Mouse (Mus musculus) monocyte, adult 5-6 weeks (primary cell): ENCODE results near the gene Mblac2. TPM values are rescaled to one million over a fixed set of nuclear protein-coding genes. Genes with fewer than 3 reads are reported as not detected.

Source experiments
- ATAC-seq: fragments of 153-309, 156-312 bp; replicated peaks from 2 replicates; pipeline ENCODE4 v1.8.0; 2017; ENCODE audit warnings: mild to moderate bottlenecking; ENCODE audit not compliant: low TSS enrichment, insufficient number of reproducible peaks, severe bottlenecking, poor library complexity, low FRiP score
- total RNA-seq: library from RNA; stranded (forward); fragments of 200-1000, 200-491, 200-594 nt; gene quantifications from 3 replicates; pipeline ENCODE4 v1.2.3, GENCODE M21; 2017

Gene Mblac2
- 1.6 to 4.1 TPM (median 2.7 TPM) in 3 replicates for total RNA-seq

DNA sequence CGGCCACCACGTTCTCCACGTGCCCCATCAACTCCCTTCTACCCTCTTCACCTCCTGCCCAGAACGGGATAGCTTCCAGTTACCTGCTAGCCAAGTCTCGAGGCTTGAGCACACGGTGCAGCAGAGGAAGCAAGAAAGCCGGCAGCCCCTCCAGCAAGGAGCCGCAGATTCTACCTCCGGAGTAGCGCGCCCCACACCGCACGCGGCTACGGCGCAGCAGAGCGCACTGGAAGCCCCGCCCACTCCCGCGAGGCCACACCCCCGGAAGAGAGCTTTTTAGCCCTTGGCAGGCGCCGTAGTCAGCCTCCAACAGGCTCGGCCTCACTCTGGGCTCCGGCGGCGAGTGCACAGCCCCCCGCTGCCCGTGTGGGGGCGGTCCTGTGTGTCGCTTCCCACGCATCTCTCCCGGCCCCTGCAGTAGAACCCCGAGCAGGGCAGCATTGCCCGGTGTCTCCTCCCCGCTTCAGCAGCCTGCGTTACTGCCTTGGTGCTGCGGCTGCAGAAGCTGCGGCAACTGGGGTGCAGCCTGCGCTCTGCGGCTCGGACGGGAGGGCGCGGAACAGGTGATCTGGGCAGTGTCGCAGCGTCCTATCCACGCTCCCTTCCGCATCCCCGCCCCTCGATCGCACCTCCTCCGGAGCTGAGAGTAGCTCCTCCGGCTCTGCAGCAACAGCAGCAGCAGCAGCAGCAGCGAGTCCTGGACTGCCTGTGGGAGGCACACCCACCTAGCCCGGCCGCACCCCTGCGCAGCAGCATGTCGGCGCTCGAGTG is at the start of gene Mblac2, which contains the start of gene Polr3g:
TSS of gene Mblac2 (plus strand) at position 567 of the 771 bp plus-strand sequence.
TSS of gene Polr3g (minus strand) at position 239 of the 771 bp plus-strand sequence.
- peak; percentile 89 for ATAC-seq

DNA sequence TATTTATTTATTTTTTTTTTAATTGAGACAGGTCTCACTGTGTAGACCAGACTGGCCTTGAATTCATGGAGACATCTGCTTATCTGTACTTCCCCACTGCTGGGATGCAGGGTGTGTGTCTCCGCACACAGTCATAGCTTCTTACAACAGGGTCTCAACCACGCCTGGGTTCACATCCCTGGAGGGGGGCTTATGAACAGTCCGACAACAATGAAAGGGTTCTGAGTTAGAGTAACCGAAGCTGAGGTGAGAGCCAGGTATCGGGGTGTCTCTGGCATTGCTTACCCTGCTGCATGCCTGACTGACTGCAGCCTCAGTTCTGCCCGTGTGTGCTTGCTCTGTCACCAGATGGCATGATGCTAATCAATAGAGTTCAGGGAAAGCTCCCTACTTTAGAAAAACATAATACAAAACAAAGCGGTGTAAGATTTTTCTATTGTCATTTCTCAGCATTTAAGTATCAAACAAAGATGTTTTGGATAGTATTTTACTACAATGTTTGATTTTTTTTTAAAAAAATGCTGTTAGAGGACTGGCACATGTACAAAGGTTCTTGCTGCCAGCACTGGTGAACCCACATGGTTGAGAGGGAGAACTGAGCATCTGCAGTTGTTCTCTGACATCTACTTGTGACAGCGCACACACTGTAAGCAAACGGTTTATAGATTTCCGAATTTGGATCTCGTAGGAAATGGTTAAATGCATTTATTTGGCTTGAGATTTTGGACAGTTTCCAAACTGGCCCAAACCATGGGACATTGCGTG is 47.4 kb upstream of the Mblac2 start:
- ATAC-seq: no peak

DNA sequence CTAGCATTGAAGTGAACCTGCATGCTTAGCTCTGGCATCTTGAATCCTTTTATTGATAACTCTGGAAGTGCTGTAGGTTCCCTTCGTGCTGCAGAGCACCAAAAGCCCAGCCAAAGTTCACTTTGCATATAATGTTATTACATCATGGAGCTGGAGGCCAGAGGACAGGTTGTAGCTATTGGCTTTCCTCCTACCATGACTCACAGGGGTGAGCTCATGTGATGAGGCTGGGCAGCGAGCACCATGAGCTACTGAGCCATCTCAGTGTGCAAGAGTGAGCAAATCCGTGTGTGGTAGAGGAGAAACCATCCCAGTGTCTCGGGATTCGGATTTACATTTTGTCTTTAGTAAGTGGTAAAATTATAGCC is 46.8 kb upstream of the Mblac2 start:
- ATAC-seq: 0 out of 2 replicates have a peak, but pooled peaks have one; percentile 22

DNA sequence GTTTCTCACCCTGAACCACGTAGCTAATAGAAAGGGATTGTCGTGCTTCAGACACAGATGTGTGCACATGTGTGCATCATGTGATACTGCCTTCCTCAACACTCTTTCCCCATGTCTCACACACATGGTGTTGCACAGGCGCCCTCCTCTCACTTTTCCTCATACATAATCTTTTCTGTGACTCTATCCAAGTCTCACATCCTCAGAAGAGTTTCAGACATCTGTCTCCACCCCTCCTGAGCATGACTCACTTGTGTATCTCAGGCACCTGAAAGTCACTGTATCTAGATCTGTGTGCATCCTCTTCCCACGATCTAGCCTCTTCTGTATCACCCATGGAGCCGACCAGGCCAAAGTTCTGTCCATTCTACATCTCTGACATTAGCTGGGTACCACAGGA is 43.4 kb upstream of the Mblac2 start:
- no peak for ATAC-seq

DNA sequence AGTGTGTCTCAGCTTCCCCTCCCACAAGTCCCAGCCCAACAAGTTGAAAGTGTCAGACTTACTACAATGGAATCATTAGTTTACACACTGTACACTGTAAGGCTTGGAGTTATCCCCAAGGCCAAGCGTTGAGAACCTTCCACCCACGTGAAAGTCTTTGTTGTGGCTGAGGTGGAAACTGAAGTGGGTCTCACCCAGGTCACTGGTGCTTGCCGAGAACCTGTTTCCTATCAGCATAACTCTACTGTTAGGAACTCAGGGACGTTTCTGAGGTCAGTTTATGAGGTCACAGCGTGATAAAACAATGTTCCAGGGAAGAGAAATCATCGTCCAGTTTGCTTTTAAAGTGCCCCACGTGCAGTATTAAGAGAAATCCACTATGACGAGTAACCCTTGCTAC is 35.8 kb upstream of the Mblac2 start:
- no peak for ATAC-seq

DNA sequence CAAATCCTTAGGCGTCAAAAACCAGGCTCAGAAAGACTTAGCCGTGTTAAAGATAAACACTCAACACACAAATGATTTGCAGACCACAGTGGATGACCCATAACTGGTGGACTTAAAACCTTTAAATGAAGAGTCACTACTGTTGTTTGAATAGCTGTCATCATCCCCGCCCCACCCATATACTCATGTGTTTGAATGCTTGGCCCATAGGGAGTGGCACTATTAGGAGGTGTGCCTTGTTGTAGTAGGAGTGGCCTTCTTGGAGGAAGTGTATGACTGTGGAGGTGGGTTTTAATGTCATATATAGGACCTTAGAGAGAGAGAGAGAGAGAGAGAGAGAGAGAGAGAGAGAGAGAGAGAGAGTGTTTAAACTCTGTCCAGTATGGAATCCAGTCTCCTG is 28.0 kb upstream of the Mblac2 start:
- ATAC-seq: no peak

DNA sequence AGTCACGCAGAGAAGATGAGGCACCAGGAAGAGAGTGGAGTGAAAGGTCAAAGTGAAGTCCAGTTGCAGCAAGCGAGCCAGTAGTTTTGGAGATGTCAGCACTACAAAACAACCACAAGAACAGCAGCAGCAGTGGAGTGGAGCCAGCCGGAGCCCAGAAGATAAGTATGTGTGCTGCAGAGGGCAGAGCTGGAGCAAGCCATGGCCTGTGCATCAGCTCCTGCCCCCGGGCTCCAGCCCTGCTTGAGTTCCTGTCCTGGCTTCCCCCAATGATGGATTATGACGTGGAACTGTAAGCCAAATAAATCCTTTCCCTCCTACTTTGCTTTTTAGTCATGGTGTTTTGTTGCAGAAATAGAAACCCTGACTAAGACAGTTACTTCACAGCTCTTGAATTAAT is 26.9 kb upstream of the Mblac2 start:
- ATAC-seq: no peak

DNA sequence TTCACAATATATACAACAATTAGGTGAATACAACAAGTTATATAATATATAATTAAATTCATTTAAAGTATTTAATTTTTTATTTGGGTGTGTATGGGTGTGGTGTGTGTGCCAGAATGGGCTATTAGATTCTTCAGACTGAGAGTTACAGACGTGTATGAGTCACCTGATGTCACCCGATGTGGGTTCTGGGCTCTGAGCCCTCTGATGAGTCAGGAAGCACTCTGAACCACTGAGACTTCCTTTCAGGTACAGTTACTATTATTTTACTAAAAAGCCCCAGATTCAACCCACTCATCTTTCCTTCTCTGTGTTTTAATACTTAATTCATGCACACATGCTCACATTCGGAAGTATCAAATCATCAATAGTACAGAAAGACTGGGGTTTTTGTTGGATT is 26.3 kb upstream of the Mblac2 start:
- ATAC-seq: no peak

DNA sequence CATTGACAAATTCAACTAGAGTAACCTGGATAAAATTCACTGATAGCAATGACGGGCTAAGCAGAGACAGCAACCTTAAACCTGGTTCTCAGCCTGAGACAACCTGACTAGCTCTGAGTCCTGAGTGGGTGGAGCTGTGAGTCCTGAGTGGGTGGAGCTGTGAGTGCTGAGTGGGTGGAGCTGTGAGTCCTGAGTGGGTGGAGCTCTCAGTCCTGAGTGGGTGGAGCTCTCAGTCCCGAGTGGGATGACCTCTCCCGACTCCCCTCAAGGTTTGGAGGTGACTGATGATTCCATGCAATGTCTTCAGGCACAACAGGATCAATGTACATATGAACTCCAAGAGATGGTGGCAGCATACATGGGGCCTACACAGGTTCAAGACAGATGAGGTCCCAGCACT is 21.6 kb upstream of the Mblac2 start:
- 0 out of 2 replicates have a peak, but pooled peaks have one; percentile 40 for ATAC-seq

DNA sequence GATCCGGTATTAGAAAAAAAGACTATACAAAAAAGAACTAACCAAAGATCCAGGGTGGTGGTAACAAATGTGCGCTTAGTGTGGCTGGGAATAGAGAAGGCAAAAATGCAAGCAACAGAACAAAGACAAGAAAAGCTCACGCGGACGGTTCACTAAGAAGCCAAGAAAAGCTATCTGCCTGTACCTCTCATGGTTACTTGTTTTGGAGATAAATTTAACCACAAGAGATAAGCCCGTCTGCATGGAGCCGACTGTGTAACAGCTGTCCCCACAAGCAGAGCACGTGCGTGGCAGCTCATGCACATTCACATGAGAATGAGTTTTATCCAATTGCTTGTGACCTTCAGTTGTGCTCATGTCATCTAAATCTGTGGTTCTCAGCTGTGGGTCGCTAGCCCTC is 20.7 kb upstream of the Mblac2 start:
- no peak for ATAC-seq

DNA sequence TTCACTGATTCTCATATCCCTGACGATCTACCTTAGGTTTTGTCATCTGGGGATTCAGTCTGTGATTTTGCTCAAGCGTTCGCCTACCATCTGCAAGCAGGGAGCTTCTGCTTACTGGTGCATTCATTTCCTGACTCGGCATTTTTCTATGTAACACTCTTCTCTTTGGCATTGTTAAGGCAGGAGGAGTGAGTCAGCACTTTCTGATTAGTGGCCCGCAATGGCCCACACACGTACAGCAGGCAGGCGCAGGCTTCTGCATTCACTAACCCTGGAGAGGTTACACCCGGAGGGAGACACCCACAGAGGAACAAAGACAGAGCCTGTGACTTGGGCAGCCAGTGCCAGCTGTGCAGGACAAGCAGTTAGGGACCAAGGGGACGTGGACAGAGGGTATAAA is 19.5 kb upstream of the Mblac2 start:
- ATAC-seq: no peak; the same call in 1 of the 2 replicates

DNA sequence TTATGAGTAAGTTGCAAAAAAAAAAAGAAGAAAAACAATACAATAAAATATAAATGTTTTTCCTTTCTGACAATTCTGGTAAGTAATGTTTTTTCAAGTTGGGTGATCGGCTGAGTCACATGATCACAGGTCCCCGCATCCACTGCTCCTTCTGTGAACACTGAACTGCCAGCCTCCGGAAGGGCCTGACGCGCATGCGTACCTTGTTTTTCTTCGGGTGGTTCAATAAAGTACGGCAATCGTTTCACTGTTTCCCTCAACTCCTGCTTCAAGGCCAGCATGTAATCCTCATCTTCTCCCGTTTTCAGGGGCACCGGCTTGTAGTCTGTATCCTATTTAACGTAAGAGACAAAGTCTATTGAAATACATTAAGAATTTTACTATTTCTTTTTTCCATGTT is 16.7 kb upstream of the Mblac2 start:
- ATAC-seq: no peak

DNA sequence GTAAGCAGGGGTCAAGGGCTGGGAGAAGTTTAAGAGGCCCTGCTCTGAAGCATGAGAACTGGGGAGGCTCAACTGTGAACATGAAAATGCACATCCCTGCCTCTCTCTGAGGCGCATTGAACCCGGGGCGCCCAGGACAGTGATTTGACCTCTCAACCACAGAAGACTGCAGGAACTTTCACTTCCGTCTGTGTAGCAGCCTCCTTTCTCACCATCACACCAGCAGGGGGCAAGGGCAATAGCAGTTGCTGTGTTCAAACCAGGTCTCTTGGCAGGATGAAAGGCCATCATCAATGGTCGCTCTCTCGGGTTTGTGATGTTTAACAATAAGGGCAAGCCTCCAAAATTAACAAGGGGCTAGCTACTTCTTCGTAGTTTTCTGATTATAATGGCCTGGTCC is 8.0 kb upstream of the Mblac2 start:
- 0 out of 2 replicates have a peak, but pooled peaks have one; percentile 49 for ATAC-seq

DNA sequence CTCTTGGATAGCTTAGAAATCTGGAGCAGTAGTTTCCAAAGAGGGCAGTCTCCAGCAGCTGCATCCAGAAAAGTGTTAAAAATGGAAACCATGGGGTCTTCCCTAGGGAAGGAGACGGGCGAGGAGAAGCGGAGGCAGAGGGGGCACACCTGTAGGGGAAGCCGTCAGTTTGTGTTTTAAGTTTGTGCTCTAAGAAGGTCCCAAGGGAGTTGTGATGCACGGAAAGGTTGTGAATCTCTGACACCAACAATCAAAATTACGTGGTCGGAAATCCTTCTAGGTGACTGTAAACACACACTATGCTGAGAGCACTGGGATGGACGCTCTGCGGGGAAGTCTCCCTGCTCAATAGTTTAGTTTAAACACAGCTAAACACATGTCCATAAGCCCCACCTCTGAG is 7.5 kb upstream of the Mblac2 start:
- no peak for ATAC-seq

DNA sequence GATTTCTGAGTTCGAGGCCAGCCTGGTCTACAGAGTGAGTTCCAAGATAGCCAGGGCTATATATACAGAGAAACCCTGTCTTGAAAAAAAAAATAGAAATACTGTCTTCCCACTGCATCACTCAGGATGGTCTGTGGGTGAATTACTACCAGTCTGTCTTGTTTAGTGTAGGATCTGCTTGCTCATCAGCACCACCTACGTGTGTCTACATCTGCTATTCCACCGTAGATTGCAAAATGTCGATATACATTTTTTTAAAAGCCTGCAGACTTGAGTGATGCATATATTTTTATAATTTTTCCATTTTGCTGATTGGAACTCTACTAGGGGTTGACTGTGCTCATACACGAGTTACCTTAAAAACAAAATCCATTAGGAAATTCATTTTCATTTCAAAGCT is 4.8 kb upstream of the Mblac2 start:
- no peak for ATAC-seq

DNA sequence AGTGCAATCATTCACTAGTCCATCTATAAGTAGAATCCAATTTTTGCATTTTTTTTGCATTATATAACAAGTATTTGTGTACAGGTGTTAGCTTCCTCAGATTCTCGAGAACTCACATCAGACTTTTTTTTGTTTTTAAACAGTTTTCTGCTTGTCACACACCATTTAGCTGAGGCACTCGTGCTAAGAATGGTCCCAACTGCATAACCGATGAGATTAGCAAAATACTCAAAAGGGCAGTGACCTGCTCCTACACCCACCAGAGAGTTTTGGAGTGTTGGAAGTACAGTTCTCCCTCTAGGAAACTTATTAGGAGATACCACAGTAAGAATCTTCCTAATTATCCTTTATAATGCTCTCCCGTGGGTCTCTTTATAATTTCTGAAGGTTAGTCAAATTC is 1.3 kb upstream of the Mblac2 start:
- ATAC-seq: no peak

DNA sequence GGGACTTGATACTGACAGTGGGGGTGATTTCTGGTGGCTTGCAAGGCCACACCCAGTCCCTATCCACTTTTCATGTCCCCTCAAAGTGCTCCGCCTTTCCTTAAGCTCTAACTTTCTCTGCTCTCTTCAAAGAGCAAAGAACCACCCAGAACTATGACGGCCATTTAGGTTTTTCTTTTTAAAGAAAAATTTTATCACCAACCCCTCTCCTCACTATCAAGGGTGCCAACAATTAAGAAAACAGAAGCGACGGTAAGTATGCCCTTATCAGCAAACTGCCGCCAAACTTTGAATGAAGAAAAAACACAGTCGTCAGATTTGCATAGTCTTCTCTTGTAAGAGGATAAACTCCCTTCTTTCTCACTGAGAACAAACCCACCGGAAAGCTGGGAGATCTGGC is 875 bp upstream of the Mblac2 start:
- no peak for ATAC-seq

DNA sequence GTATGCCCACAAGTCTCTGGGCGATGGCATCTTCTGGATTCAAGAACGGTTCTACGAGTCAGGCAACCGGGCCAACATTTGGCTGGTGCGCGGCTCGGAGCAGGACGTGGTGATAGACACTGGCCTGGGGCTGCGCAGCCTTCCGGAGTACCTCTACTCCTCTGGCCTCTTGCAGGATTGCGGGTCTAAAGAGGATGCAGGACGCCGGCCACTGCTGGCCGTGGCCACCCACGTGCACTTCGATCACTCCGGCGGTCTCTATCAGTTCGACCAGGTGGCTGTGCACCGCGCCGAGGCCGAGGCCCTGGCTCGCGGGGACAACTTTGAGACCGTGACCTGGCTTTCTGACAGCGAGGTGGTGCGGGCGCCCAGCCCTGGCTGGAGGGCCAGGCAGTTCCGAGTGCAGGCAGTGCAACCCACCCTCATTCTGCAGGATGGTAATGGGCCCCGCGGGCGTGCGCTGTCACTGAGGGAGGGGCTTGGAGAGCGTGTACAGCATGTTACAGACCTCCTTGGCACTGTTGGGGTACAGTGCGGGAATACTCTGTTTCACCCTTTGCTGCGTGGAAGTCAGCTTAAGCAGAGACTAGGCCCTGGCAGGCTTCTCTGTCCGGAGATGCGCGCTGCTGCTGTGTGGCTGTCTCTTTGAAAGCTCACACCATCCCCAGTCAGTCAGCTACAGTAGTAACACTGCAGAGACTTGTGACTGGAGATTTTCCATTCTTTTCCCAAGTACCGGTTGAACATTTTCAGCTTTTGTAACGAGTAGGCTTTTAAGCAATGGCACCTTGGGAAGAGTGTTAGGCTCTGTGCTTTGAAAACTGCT is 618 bp downstream of the Mblac2 start:
- peak; percentile 4; the same call in 1 of the 2 replicates for ATAC-seq

DNA sequence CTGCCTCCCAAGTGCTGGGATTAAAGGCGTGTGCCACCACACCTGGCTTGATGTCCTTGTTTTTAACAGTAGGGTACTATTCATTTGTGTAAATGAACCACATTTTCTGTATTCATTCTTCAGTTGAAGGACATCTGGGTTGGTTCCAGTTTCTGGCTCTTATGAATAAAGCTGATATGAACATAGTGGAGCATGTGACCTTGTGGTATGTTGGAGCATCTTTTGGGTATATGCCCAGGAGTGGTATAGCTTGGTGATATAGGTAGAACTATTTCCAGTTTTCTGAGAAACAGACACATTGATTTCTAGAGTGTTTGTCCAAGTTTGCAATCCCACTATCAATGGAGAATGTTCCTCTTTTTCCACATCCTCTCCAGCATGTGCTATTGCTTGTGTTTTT is 2.8 kb downstream of the Mblac2 start:
- ATAC-seq: no peak
